Mouse (Mus musculus) heart, embryonic 16.5 days (tissue): ENCODE measurements around the gene Ift140. TPM values are rescaled to one million over a fixed set of nuclear protein-coding genes. Genes with fewer than 3 reads are reported as not detected.

Source experiments
- ATAC-seq: fragments of 200-750 bp; cut with Nextera tagmentation; replicated peaks from 2 replicates; pipeline ENCODE4 v1.8.0; 2017; ENCODE audit warnings: moderate number of reproducible peaks; ENCODE audit not compliant: insufficient read depth, low FRiP score; ENCODE audit errors: extremely low read depth
- H3K27ac ChIP-seq: fragments of 300-500 bp; sonication (generic); 2 replicates; pipeline ENCODE4 v1.5.1; 2014; ENCODE audit warnings: mild to moderate bottlenecking, low read length, control low read depth, moderate library complexity
- H3K27me3 ChIP-seq: fragments of 300-500 bp; sonication (generic); 2 replicates; pipeline ENCODE4 v1.6.1; 2014; ENCODE audit warnings: low read length, mixed read lengths; ENCODE audit not compliant: control insufficient read depth, insufficient read depth
- H3K36me3 ChIP-seq: fragments of 300-500 bp; sonication (generic); 2 replicates; pipeline ENCODE4 v1.6.1; 2014; ENCODE audit not compliant: control insufficient read depth, insufficient read depth
- H3K4me1 ChIP-seq: fragments of 300-500 bp; sonication (generic); 2 replicates; pipeline ENCODE4 v1.6.1; 2014; ENCODE audit warnings: low read length, mixed read lengths; ENCODE audit not compliant: control insufficient read depth, insufficient read depth
- H3K4me2 ChIP-seq: fragments of 300-500 bp; sonication (generic); 2 replicates; pipeline ENCODE4 v1.6.1; 2014; ENCODE audit warnings: low read depth, mild to moderate bottlenecking, control low read depth, low read length
- H3K4me3 ChIP-seq: fragments of 300-500 bp; sonication (generic); 2 replicates; pipeline ENCODE4 v1.5.1; 2014; ENCODE audit warnings: mild to moderate bottlenecking, control low read depth, low read length
- H3K9ac ChIP-seq: fragments of 300-500 bp; sonication (generic); 2 replicates; pipeline ENCODE4 v1.6.1; 2014; ENCODE audit warnings: low read length, control low read depth
- H3K9me3 ChIP-seq: fragments of 300-500 bp; sonication (generic); replicated peaks from 2 replicates; pipeline ENCODE4 v1.6.1; 2016; ENCODE audit warnings: low read length; ENCODE audit not compliant: control insufficient read depth
- WGBS: fragments of 180-500 bp; shearing (Covaris S2); extraction: QIAGEN DNeasy Blood & Tissue Kit; methylation state at CpG from one replicate; pipeline ENCODE4 v1.1.7; 2014; 5-methylcytosine and 5-hydroxymethylcytosine counted together
- polyA plus RNA-seq: library from polyadenylated mRNA; unstranded; fragments of >200 nt; fragmentation: Nextera tagmentation; extraction: Ambion mirVana; gene quantifications from 2 replicates; pipeline ENCODE4 v1.2.1, GENCODE M21; 2015

The Ift140 gene
- polyA plus RNA-seq, 1 experiment from 2014 or later = 11.6 TPM

- ATAC-seq = no peak
- H3K4me2 ChIP-seq = no peak overlapping the region
- no peaks in the 10 kb centered on the region for H3K27me3 ChIP-seq
- no peaks in the 10 kb centered on the region for H3K9me3 ChIP-seq
- H3K4me3 ChIP-seq = no peak overlapping the region
- H3K9ac ChIP-seq = no peak overlapping the region
- no peaks in the 10 kb centered on the region; the same call in 1 of the 2 replicates for H3K36me3 ChIP-seq
- H3K4me1 ChIP-seq = no peaks in the 10 kb centered on the region
- H3K27ac ChIP-seq = no peak overlapping the region
- 68% methylated on average over 4 of the region's 4 CpGs for whole genome bisulfite sequencing
These were observed 124.1 kb downstream of the Ift140 start for GRCm38 (mm10) chr17:25139960-25140359.

Other genes with a start within 250 kb of the Ift140 start
- gene Meiob, start 211.8 kb upstream of the Ift140 start, polyA plus RNA-seq = not detected in 2 replicates
- 69.1 and 71.8 TPM in 2 replicates for gene Hagh, start 175.9 kb upstream of the Ift140 start, polyA plus RNA-seq
- gene Fahd1, start 165.7 kb upstream of the Ift140 start, polyA plus RNA-seq = 50.2 and 59.9 TPM in 2 replicates
- 0.40 and 0.70 TPM in 2 replicates for gene Igfals, start 150.1 kb upstream of the Ift140 start, polyA plus RNA-seq
- gene Nubp2, start 129.7 kb upstream of the Ift140 start, polyA plus RNA-seq = 37.9 and 38.3 TPM in 2 replicates
- gene Spsb3, start 129.4 kb upstream of the Ift140 start, polyA plus RNA-seq = 33.7 and 34.0 TPM in 2 replicates
- gene Eme2, start 121.0 kb upstream of the Ift140 start, polyA plus RNA-seq = 18.2 and 20.4 TPM in 2 replicates
- gene Mrps34, start 121.0 kb upstream of the Ift140 start, polyA plus RNA-seq = 86.8 and 94.8 TPM in 2 replicates
- 38.2 and 42.1 TPM in 2 replicates for gene Nme3, start 119.6 kb upstream of the Ift140 start, polyA plus RNA-seq
- 30.1 and 33.0 TPM in 2 replicates for gene Mapk8ip3, start 79.1 kb upstream of the Ift140 start, polyA plus RNA-seq
- 79.3 and 82.5 TPM in 2 replicates for gene Jpt2, start 55.4 kb upstream of the Ift140 start, polyA plus RNA-seq
- 3.9 and 4.2 TPM in 2 replicates for gene Cramp1l, start 297 bp upstream of the Ift140 start, polyA plus RNA-seq
- gene Tmem204, start 67.5 kb downstream of the Ift140 start, polyA plus RNA-seq = 26.7 and 36.1 TPM in 2 replicates
- gene Telo2, start 99.9 kb downstream of the Ift140 start, polyA plus RNA-seq = 31.3 and 31.7 TPM in 2 replicates
- gene Ptx4, start 104.7 kb downstream of the Ift140 start, polyA plus RNA-seq = 0.20 and 0.24 TPM in 2 replicates
- 16.1 and 19.2 TPM in 2 replicates for gene Clcn7, start 117.3 kb downstream of the Ift140 start, polyA plus RNA-seq
- not detected in 2 replicates for gene Ccdc154, start 146.4 kb downstream of the Ift140 start, polyA plus RNA-seq
- gene Gm38655, start 159.4 kb downstream of the Ift140 start, polyA plus RNA-seq = 0.32 and 0.95 TPM in 2 replicates
- gene BC003965, start 168.5 kb downstream of the Ift140 start, polyA plus RNA-seq = 27.0 and 29.6 TPM in 2 replicates
- 5.4 and 6.1 TPM in 2 replicates for gene Unkl, start 172.3 kb downstream of the Ift140 start, polyA plus RNA-seq
- 23.8 and 25.7 TPM in 2 replicates for gene Gnptg, start 224.0 kb downstream of the Ift140 start, polyA plus RNA-seq
- gene Tsr3, start 224.1 kb downstream of the Ift140 start, polyA plus RNA-seq = 26.9 and 31.0 TPM in 2 replicates
- 1.4 and 2.5 TPM in 2 replicates for gene Baiap3, start 240.3 kb downstream of the Ift140 start, polyA plus RNA-seq